ENCODE assay signal across 9 mouse cellular contexts in genomic region chr2:60123061-60123874, GRCm38 (mm10).
DNase-seq lines count a peak whose midpoint lies in the region; TF ChIP-seq lines count a peak whose summit lies in the region.
"Had no signal": no experiment of that assay in that cellular context is flagged by ENCODE, and none has a peak within 500 bp of the region (broad histone marks: within the 10 kb centered on the region; RNA-seq: fewer than 3 reads in every experiment).

No protein-coding gene starts in this region.

- no peak for TF ChIP-seq POLR2A in heart, adult 2 months (IDR thresholded peaks at IDR 0.05; ENCODE audit: insufficient read depth, low read depth, low read length)

- no peak overlapping the region for H3ac ChIP-seq in C2C12 (ENCODE audit: control insufficient read depth, insufficient read length, low read depth)

- H3K9me3 ChIP-seq in hindbrain, embryonic 10.5 days = no peaks in the 10 kb centered on the region
- H3K9me3 ChIP-seq in midbrain, embryonic 10.5 days (replicated peaks) = no peaks in the 10 kb centered on the region

- peak overlapping the region; percentile 71 for H3K4me3 ChIP-seq in heart, adult 2 months
- peak overlapping the region; percentile 78 for H3K4me3 ChIP-seq in C2C12 (ENCODE audit: insufficient read depth, poor library complexity, severe bottlenecking)
- peak overlapping the region; percentile 94 for H3K4me3 ChIP-seq in hindbrain, embryonic 10.5 days
- peak overlapping the region; percentile 96 for H3K4me3 ChIP-seq in midbrain, embryonic 10.5 days

- DNase-seq in heart, adult 2 months = no peak
- DNase-seq in heart, adult 11 months = no peak
- DNase-seq in hindbrain, embryonic 10.5 days (ENCODE audit: low spot score) = no peak
- DNase-seq in midbrain, embryonic 10.5 days (ENCODE audit: low spot score) = no peak
- DNase-seq in natural killer cell, adult 2 months (ENCODE audit: low spot score in 2 of 2) = no peak
- no peak for DNase-seq in layer of hippocampus, adult 9-11 months
- no peak for DNase-seq in yolk sac, embryonic 10.5 days (ENCODE audit: low spot score)
- DNase-seq: cerebellum, adult 9-10 months had no signal

- peaks cover 11% of the 10 kb centered on the region for H3K4me1 ChIP-seq in heart, adult 2 months (ENCODE audit: control insufficient read depth, insufficient read depth, low read length)
- H3K4me1 ChIP-seq in hindbrain, embryonic 10.5 days (replicated peaks) = peaks cover 63% of the 10 kb centered on the region
- H3K4me1 ChIP-seq in midbrain, embryonic 10.5 days = peaks cover 65% of the 10 kb centered on the region

- WGBS in heart, adult 2 months = 29% methylated on average over 6 of the region's 6 CpGs
- WGBS in hindbrain, embryonic 10.5 days = 54% methylated on average over 6 of the region's 6 CpGs
- WGBS in midbrain, embryonic 10.5 days = 48% methylated on average over 6 of the region's 6 CpGs

- no peaks in the 10 kb centered on the region for H3K27me3 ChIP-seq in heart, adult 2 months (ENCODE audit: control insufficient read depth, insufficient read depth, low read length)
- no peaks in the 10 kb centered on the region for H3K27me3 ChIP-seq in C2C12 (ENCODE audit: control insufficient read depth, insufficient read depth, insufficient read length)
- no peaks in the 10 kb centered on the region for H3K27me3 ChIP-seq in hindbrain, embryonic 10.5 days (ENCODE audit: insufficient read depth, poor library complexity, severe bottlenecking)
- no peaks in the 10 kb centered on the region for H3K27me3 ChIP-seq in midbrain, embryonic 10.5 days (ENCODE audit: low read depth, poor library complexity, severe bottlenecking)

- peaks cover 38% of the 10 kb centered on the region for H3K79me3 ChIP-seq in C2C12 (ENCODE audit: low read depth)

- H3K9ac ChIP-seq in heart, adult 2 months (ENCODE audit: low read depth, low read length) = no peak overlapping the region

- no peak for TF ChIP-seq CTCF in heart, adult 2 months (IDR thresholded peaks at IDR 0.05)
- TF ChIP-seq CTCF in C2C12 (IDR thresholded peaks at IDR 0.05; ENCODE audit: control insufficient read depth, insufficient read depth, insufficient read length) = no peak

- H3K27ac ChIP-seq in heart, adult 2 months = peak overlapping the region; percentile 97
- H3K27ac ChIP-seq in hindbrain, embryonic 10.5 days = peak overlapping the region; percentile 100
- peak overlapping the region; percentile 100 for H3K27ac ChIP-seq in midbrain, embryonic 10.5 days (replicated peaks)

- H3K79me2 ChIP-seq in heart, adult 2 months (replicated peaks; ENCODE audit: control insufficient read depth, insufficient read depth, low read length) = peaks cover 7% of the 10 kb centered on the region
- peaks cover 62% of the 10 kb centered on the region for H3K79me2 ChIP-seq in C2C12 (ENCODE audit: control insufficient read depth, insufficient read depth)

- H3K36me3 ChIP-seq in heart, adult 2 months (ENCODE audit: control insufficient read depth, insufficient read depth, low read length) = peaks cover 25% of the 10 kb centered on the region
- H3K36me3 ChIP-seq in C2C12 (ENCODE audit: control insufficient read depth, insufficient read depth) = no peaks in the 10 kb centered on the region
- H3K36me3 ChIP-seq in hindbrain, embryonic 10.5 days = no peaks in the 10 kb centered on the region
- no peaks in the 10 kb centered on the region for H3K36me3 ChIP-seq in midbrain, embryonic 10.5 days

- no peak for TF ChIP-seq EP300 in heart, adult 2 months (IDR thresholded peaks at IDR 0.05; ENCODE audit: insufficient read depth, low read depth, low read length)

- intact Hi-C loops in heart, adult 2 months (cut with DNase I) = loop anchor here (5.0 to 10.0 kb wide), 2 partner anchors 36 to 508 kb away; partner anchors contain the start of gene Tanc1

TF ChIP-seq in C2C12, 6 proteins besides CTCF, POLR2A, EP300 and RAD21:
- TF ChIP-seq MAX (IDR thresholded peaks at IDR 0.05) = no peak
- TF ChIP-seq MYOD1 (IDR thresholded peaks at IDR 0.05; ENCODE audit: control insufficient read depth, insufficient read length, low read depth) = no peak
- peak; percentile 95 for TF ChIP-seq USF1 (IDR thresholded peaks at IDR 0.05; ENCODE audit: low read depth)
- TF ChIP-seq MYOG (IDR thresholded peaks at IDR 0.05; ENCODE audit: control insufficient read depth, extremely low read depth, insufficient read length) = no peak
